Mouse (Mus musculus): ENCODE data around the gene Gm11756. TPM values are rescaled to one million over a fixed set of nuclear protein-coding genes. Genes with fewer than 3 reads are reported as not detected.
"Not testable (repeated sequence)": the region's sequence is repeated elsewhere in the genome, so short reads cannot be mapped to it uniquely, and the experiment has no call there.

The Gm11756 gene
- total RNA-seq (2017), result not detected in 2 replicates

DNA sequence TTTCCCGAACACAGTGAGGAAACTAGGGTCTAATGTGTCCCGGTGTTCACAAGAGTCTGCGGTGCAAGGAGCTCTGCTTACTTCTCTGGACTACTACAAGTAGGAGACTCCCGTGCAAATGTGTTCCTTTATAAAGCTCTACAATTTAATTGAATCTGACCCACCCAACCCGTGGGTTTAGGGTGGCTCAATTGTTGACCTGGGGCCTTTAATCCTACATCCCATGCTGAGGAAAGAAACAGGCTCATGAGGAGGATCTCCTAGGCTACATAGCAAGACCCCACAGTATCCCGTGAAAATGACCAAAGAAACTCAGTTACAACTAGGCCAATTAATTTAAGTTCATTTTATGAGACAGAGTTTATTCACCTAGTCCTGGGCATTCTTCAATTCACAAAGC lies at the start of gene Gm11756:
Gene Gm11756, minus strand, starts transcription at position 101 of the 400 bp plus-strand sequence.
- ATAC-seq (replicated peaks; ENCODE audit: low read depth, poor library complexity, severe bottlenecking), result not testable (repeated sequence)

DNA sequence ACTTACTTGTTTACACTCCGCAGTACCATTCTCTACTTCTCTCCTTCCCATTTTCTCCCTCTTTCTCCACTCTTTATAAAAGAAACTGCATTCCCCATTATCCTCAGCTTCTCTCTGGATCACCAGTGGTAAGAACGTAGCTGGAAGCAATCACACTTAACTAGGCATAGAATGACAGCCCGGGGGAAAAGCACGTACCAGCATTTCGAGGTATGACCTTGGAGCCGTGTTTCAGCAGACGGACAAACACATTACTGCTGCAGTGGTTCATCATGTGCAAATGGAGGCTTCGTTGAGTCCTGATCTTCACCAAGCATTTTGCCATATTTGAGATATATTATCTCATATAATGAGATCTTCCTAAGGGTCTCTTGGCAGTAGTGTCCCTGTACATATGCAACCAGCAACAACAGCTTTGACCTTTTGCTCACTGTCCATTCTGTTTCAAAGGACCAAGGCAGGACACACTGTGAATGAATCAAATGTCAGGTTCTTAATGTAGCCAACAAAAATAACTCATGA lies 29.9 kb upstream of the Gm11756 start, which contains the start of gene 2310002L09Rik:
Gene 2310002L09Rik, minus strand, starts transcription at position 472 of the 522 bp plus-strand sequence.
- ATAC-seq (replicated peaks; ENCODE audit: low read depth, poor library complexity, severe bottlenecking), result no peak

DNA sequence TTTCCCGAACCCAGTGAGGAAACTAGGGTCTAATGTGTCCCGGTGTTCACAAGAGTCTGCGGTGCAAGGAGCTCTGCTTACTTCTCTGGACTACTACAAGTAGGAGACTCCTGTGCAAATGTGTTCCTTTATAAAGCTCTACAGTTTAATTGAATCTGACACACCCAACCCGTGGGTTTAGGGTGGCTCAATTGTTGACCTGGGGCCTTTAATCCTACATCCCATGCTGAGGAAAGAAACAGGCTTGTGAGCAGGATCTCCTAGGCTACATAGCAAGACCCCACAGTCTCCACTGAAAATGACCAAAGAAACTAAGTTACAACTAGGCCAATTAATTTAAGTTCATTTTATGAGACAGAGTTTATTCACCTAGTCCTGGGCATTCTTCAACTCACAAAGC lies 14.7 kb downstream of the Gm11756 start, which contains the start of gene Gm13871:
Gene Gm13871, minus strand, starts transcription at position 101 of the 400 bp plus-strand sequence.
- not testable (repeated sequence) for ATAC-seq (replicated peaks; ENCODE audit: low read depth, poor library complexity, severe bottlenecking)

DNA sequence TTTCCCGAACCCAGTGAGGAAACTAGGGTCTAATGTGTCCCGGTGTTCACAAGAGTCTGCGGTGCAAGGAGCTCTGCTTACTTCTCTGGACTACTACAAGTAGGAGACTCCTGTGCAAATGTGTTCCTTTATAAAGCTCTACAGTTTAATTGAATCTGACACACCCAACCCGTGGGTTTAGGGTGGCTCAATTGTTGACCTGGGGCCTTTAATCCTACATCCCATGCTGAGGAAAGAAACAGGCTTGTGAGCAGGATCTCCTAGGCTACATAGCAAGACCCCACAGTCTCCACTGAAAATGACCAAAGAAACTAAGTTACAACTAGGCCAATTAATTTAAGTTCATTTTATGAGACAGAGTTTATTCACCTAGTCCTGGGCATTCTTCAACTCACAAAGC lies 29.5 kb downstream of the Gm11756 start, which contains the start of gene Gm11757:
Gene Gm11757, minus strand, starts transcription at position 101 of the 400 bp plus-strand sequence.
- not testable (repeated sequence) for ATAC-seq (replicated peaks; ENCODE audit: low read depth, poor library complexity, severe bottlenecking)

DNA sequence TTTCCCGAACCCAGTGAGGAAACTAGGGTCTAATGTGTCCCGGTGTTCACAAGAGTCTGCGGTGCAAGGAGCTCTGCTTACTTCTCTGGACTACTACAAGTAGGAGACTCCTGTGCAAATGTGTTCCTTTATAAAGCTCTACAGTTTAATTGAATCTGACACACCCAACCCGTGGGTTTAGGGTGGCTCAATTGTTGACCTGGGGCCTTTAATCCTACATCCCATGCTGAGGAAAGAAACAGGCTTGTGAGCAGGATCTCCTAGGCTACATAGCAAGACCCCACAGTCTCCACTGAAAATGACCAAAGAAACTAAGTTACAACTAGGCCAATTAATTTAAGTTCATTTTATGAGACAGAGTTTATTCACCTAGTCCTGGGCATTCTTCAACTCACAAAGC lies 44.4 kb downstream of the Gm11756 start, which contains the start of gene Gm11758:
Gene Gm11758, minus strand, starts transcription at position 101 of the 400 bp plus-strand sequence.
- not testable (repeated sequence) for ATAC-seq (replicated peaks; ENCODE audit: low read depth, poor library complexity, severe bottlenecking)

Other genes starting within 250 kb of the Gm11756 start
- not detected in 2 replicates for gene Gm428, start 237.2 kb downstream of the Gm11756 start, total RNA-seq (2017)
- not detected in 2 replicates for gene Rasef, start 129.8 kb downstream of the Gm11756 start, total RNA-seq (2017)
- gene Gm11758, start 44.5 kb downstream of the Gm11756 start, total RNA-seq (2017), result not detected in 2 replicates
- not detected in 2 replicates for gene Gm11757, start 29.6 kb downstream of the Gm11756 start, total RNA-seq (2017)
- not detected in 2 replicates for gene Gm13871, start 14.8 kb downstream of the Gm11756 start, total RNA-seq (2017)
- gene 2310002L09Rik, start 30.1 kb upstream of the Gm11756 start, total RNA-seq (2017), result not detected in 2 replicates
- gene Frmd3, start 92.7 kb upstream of the Gm11756 start, total RNA-seq (2017), result not detected in 2 replicates